Mouse (Mus musculus) adrenal gland, adult 2 months (tissue): Measurements from ENCODE around the gene Kcnj3. TPM values are rescaled to one million over a fixed set of nuclear protein-coding genes. Genes with fewer than 3 reads are reported as not detected.

Source experiments
- DNase-seq: peaks from one replicate; pipeline ENCODE4 v3.0.0; 2021
- polyA plus RNA-seq: library from polyadenylated mRNA; depleted of rRNA; stranded (reverse); fragments of >200 nt; gene quantifications from 2 replicates; pipeline ENCODE4 v1.2.3, GENCODE M21; 2012
- total RNA-seq, 2 experiments: library from RNA; stranded (reverse); gene quantifications; 2 replicates each; pipeline ENCODE4 v1.2.3; 2021

Gene Kcnj3
- total and polyA plus RNA-seq, 3 experiments, result 0.24 to 0.93 (median 0.75) TPM

DNA sequence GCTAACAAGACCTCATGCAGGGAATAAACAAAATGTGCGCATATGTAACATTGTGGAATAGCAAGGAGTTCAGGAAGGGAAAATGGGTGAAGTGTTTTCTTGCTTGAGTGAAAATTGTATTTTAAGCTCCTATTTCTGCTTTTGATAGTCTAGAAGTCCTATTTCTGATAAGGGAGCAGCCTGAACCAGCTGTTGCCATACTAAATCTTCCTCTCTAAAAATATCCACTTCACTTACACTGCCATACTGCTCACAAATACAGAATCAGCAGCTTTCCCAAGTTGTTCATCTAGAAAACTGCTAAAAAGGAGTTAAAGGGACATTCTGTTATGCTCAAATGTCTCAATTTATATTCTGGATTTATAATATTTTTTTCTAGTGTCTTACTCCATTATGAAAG lies 69.9 kb downstream of the Kcnj3 start:
- no peak for DNase-seq

DNA sequence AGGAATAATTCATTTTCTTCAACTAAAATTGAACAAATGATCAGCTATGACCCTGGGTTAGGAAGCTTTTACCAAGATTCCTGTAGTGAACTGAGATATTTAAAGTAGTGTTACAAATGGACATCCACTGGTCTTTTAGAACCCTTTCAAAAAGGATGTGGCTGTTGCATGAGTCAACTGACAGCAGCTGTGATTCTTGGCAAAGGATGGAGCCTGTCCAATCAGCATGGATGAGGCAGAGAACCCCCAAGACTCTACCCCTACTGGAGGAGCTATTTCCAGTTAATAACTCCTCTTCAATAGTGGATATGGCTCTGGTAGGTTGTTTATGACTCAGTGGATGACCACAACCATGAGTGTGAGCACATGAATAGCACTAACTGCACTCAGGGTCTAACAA lies 81.5 kb downstream of the Kcnj3 start:
- no peak for DNase-seq

DNA sequence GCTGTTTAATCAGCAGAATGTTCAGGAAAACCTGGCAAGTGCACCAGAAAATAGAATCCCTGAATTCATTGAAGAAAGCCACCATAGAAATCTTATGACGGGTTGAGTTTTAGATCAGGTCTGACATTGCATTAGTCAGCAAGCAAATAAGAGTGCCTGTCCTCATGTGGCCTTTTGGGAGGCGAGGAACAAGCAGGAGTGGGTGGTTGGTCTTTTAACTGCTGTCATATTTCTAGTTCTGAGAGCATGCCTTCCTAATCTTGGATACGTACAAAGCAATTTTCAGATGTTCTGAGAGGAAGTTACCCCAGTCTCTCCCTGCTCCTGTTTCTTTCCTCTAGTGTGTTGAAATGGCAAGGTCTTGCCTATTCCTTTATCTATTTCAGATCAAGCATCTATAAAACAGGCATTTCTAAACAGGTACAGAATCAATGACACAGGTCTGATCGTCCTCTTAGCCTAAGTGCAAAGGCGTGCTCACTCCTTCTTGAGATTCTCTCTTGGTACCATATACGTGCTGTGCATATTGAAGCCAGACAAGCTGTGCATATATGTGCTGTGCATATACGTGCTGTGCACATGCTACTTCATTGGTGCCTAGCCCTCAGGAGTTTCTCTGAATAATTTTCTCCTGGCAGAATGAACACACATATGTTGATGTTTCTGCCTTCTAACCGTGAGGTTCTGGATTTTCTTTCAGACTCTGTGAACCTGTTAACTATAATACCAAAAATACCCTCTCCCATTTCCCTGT lies 97.1 kb downstream of the Kcnj3 start:
- DNase-seq, result no peak

DNA sequence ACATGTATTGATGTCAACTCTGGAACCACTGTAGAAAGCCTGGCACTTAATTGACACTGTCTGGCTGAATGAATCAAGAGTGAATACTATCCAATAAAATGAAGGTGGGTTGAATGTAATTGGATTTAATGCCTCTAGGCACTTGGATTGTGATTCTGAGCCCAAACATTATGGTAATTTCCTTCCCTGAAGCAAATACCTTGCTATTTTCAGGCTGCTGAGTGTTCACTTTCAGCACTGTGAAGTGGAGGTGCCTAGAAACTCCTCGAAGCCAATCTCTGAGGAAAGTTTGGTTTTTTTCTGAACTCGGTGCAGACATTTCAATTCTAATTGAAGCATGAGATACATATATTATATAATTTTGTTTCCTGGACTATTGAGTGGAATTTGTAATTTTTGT lies 99.2 kb downstream of the Kcnj3 start:
- no peak for DNase-seq

DNA sequence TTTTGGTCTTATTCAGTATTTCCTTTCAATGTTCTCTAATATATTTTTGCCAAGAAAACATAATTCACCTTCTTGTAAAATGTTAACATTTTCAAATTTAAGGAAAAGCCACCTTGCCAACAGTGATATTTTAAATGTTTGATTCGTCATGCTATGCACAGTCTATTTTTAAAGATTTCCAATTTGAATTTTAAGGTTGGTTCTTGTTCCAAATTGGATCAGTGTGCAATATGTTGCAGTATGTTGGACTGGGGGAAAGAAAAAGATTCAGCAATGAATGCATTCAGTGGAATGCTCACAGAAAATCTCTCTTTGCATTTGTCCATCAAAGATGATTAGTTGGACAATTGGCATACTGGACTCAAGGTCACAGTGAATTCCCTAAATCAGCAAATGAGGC lies 99.7 kb downstream of the Kcnj3 start:
- no peak for DNase-seq

DNA sequence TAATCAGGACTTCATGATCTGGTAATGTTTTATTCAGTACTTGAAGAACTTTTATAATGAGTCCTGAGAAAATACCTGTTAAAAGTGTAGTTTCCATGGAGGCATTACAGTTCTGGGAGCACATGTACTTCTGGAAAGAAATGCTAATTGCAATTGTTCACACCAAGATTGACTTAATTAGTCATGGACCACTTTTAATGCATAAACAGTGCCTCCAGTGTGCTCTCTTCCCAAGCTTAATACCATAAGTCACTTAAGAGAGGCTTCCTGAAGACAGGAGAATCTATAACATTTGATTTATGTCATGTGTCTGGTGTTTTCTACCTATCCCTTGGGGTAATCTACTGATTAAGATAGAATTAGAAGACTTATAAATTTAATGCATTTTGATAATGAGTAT lies 111.8 kb downstream of the Kcnj3 start:
- no peak for DNase-seq

DNA sequence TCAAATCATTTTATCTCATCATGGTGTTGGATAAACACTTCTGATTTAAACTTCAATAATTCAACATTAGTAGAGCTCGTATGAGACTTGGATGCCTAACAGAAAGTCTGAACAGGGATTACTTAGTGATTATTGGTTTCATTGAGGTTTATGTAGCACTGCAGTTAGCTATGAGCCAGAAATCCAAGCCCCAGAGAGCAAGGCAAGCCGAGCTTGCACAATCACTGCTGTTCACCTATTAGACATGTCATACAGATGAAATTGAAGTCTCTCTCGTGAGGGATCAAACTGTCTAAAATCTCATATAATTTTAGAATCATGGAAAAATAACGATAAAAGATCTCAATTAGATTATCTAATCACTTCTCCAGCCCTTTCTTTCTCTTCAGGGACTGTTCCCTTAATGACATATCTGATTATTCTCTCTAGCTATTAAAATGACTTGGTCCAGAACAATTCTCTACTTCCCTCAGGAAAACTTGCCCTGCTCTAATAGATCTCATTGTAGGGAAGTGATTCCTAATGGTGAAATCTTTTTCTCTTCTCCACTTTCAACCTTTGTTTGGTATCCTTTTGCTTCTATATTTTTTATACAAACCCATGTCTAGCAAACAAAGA lies 122.7 kb downstream of the Kcnj3 start:
- DNase-seq, result no peak

DNA sequence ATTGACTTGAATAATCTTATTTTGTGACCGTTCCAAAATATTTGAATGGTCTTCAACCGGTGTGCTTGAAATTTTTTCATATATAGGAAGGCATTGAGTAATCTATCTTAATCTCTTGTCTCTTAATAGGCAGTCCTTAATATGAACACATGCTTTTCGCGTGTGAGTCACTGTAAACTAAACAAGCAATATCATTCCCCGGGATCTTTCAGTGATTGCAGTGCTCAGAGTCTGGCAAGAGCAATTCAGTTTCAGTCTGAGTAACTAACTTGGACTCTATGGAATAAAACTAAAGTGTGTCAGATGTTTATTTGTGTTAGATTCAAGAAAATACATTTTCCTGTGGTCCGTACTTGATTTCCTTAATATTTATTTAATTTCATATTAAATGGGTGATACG lies 133.5 kb downstream of the Kcnj3 start:
- no peak for DNase-seq

DNA sequence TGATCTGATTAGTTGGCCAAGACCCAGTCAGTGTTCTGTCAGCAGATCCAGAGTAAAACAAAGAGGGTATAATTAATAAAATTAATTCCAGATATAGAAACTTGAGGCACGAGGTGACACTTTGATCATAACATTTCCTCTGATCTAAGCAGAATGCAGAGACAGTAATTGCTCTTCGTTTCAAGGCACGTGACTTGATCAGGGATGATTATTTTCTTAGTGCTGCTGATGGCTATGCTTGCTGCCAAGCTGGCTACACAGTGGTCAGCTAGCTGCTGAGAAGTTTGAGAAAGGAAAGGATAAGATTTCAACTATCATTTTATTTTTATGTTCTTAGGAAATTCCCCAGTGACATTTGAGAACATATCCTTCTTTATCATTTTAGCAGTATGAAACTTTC lies 135.7 kb downstream of the Kcnj3 start:
- no peak for DNase-seq

DNA sequence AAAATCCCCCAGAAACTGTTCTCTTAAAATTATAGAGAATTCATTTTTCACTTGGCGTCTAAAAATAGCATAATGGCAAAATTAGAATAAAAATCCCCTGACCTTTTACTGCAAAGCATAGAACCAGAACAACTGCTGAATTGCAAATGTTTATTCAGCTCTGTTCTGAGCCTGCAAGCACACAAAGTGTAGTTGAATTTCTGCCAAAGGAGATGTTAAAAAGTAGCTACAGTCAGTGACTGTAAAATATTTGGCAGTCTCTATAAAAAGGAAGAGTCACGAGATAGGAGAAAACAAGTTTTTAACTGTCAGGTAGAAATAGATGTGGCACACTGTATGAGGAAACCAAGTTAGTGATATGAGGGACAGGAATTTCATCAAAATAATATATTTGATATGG lies 144.5 kb downstream of the Kcnj3 start:
- DNase-seq, result no peak

DNA sequence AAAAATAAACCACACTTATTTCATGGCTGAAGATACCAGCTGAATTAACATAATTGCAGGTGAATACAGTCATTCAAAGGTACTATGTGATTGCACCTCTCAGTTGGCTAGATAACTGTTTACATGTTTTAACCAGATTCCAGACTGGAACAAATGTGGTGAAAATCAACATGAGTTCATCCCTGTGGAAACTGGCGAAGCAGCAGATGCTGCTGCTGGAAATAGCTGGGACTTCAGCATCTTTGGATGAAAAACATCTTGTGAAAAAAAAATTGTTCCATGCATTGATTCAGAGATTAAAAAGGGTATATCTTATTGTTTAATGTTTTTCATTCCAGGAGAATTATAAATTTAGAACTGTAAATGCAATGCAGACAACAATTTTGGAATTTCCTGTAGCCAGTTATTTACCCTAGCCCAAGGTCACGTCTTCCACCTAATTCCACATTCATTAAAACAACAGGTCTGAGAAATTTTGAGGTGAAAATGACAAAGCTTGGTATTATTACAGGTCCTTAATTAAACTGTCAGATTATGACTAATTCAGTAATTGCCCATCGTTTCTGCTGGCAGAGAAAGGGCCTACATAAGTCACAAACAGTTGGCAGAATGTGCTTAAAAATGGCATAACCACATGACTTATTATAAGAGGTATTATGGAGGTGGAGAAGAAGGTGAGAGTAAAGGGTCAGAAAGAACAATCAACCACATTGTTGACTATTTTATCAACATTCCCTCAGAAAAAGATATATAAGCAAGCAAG lies 155.6 kb downstream of the Kcnj3 start:
- no peak for DNase-seq
